Mouse (Mus musculus): ENCODE results near the gene Cyp2d12.
"Not testable (repeated sequence)": the region's sequence is repeated elsewhere in the genome, so short reads cannot be mapped to it uniquely, and the experiment has no call there.

- not testable (repeated sequence) for TF ChIP-seq POLR2AphosphoS2 (IDR thresholded peaks at IDR 0.05; ENCODE audit: low read length); USF2 (IDR thresholded peaks at IDR 0.05; ENCODE audit: borderline replicate concordance in 1 of 2, insufficient read depth in 1 of 2, low read depth in 1 of 2, low read length in 2 of 2); ZNF384 (IDR thresholded peaks at IDR 0.05; ENCODE audit: low read depth, low read length); MAFK (IDR thresholded peaks at IDR 0.05; ENCODE audit: borderline replicate concordance, low read depth, low read length); EP300 (IDR thresholded peaks at IDR 0.05; ENCODE audit: low read depth in 1 of 2, low read length in 2 of 2); MEF2A (IDR thresholded peaks at IDR 0.05; ENCODE audit: extremely low read depth, insufficient replicate concordance, low read depth, low read length, poor library complexity, severe bottlenecking); MAX (IDR thresholded peaks at IDR 0.05; ENCODE audit: low read length); MAZ (IDR thresholded peaks at IDR 0.05; ENCODE audit: low read depth, low read length); NRF1 (IDR thresholded peaks at IDR 0.05; ENCODE audit: insufficient read depth, low read depth, low read length, poor library complexity, severe bottlenecking)
- peak in 2 of 3 experiments; percentile 35 to 48; a peak in 4 of 6 replicates for TF ChIP-seq CTCF (IDR thresholded peaks at IDR 0.05 in 2 of 3, conservative IDR thresholded peaks at IDR 0.05 in 1 of 3; ENCODE audit: control insufficient read depth in 1 of 3, insufficient read depth in 1 of 3, low read depth in 2 of 3, low read length in 3 of 3, poor library complexity in 1 of 3, severe bottlenecking in 1 of 3)
Observed at GRCm38 (mm10) chr15:82507740-82508139, 47.1 kb upstream of the Cyp2d12 start.
